Mouse (Mus musculus) CH12F3 (cell line): ENCODE data around the gene Tnrc6c.
"Not testable (repeated sequence)": the region's sequence is repeated elsewhere in the genome, so short reads cannot be mapped to it uniquely, and the experiment has no call there.

Source experiments
- in situ Hi-C: fragments of 300-500 bp; cut with MboI; formaldehyde crosslinking; loops from 2 replicates; pipeline ENCODE4 v1.14.3; 2020; ENCODE audit warnings: low sequenced_read_pairs

The Tnrc6c gene

DNA sequence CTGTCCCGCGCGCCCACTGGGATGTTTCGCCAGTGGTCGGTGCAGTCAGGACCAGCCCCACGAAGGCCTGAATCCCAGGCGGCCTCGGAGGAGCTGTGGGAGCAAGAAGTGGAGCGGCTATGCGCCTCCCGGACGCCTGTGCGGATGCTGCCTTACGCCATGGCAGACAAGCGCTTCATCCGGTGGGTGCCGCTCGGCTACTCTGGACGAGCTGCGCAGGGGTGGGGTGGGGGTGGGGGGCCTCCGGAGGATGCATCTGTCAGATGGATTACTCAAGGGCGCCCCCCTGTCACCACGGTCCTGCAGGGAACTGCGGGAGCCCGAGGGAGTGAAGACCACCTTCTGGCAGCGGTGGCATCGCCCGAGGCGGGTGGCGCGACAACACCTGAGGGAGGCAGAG lies 129.0 kb downstream of the Tnrc6c start:
- in situ Hi-C loops = no loop called here

DNA sequence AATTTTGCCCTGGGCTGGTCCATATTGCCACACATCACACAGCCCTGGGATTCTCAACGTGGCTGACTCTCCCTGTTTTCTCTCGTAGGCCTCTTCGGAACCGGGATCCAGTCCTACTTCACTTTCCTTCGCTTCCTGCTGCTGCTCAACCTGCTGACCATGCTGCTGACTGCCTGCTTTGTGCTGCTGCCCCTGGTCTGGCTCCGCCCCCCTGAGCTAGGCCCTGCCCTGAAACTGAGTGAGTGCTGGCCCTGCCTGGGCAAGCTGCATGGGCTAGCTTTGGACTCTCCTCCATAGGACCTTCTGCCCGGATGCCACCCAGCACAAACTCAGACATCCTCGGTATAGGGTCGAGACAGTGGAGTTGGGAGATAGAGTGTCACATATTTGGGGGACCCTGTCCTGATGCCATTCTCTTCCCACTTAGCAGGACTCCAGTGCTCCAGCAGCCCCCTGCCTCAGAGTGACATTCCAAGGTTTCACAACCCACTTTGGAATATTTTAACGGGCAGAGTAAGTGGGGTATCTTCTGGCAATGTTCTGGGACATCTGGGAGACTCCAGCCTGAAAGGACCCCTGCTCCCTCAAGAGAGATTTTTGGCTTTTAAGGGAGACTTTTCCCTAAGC lies 129.7 kb downstream of the Tnrc6c start:
- in situ Hi-C loops = no loop called here

GRCm38 (mm10) chr11:117786294-117786693 lies 132.2 kb downstream of the Tnrc6c start:
- in situ Hi-C loops = no loop called here

DNA sequence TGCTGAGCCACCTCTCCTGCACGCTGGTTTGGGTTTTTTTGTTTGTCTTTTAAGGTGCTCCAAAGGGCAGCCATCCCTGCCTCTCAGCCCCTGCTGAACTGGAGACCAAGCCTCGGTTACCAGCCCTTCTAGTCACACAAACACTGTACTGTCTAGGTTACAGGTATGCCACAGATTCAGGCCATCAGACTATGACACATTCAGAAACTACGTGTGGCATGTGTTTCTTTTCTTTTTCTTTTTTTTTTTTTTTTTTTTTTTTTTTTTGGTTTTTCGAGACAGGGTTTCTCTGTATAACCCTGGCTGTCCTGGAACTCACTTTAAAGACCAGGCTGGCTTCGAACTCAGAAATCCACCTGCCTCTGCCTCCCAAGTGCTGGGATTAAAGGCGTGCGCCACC lies 134.4 kb downstream of the Tnrc6c start:
- in situ Hi-C loops = not testable (repeated sequence)

DNA sequence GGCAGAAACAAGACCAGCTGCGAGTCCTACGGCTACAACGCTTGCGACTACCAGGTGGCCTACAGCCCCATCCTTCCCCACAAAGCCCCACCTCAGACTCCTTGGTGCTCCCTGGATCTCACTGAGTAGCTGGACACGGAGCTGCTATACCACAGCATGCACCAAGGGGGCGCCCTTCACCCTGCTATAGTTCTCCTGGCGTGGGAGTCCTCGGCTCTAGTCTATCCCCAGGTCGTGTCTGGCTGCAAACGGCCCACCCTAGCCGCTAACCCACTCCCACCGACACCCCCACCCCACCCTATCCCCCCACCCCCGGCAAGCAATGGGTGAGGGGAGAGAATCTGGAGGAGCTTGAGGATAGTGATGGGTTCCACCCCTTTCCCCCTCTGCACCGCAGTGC lies 136.2 kb downstream of the Tnrc6c start:
- in situ Hi-C loops = no loop called here

DNA sequence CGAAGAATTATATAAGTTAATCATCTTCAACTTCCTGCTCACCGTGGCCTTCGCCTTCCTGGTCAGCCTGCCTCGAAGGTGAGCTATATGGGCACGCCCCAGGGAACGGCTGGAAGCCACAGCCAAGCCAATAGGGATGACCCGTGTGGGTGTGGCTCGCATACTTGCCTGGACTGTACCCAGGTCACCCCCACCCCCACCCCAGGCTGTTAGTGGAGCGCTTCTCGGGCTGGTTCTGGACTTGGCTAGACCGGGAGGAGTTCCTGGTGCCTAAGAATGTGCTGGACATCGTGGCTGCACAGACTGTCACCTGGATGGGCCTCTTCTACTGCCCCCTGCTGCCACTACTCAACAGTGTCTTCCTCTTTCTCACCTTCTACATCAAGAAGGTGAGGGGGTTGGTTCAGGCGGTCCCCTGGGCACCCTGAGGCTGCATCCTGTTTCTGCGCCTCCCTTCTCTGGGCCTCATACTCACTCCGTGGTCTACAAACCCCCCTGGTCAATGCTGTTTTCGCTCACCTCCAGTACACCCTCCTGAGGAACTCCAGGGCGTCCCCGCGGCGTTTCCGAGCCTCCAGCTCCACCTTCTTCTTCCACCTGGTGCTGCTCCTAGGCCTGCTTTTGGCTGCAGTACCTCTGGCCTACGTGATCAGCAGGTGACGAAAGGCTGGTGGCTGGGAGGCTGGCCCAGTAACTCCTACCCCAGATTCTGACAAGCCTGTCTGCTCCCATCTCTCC lies 136.8 kb downstream of the Tnrc6c start:
- in situ Hi-C loops = no loop called here

DNA sequence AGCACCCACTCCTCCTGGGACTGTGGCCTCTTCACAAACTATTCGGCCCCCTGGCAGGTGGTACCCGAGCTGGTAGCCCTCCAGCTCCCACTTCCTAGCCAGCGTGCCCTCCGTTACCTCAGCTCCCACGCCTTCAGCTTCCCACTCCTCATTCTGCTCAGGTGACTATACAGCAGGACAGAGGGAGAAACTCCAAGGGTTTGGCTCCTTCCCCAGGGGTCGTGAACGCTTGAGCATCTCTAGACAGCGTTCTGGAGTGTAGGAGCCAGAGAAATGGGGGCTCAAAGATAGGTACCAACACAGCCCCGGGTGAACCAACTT lies 137.3 kb downstream of the Tnrc6c start:
- in situ Hi-C loops = no loop called here

- in situ Hi-C loops = no loop called here
These were observed 138.3 kb downstream of the Tnrc6c start for GRCm38 (mm10) chr11:117792281-117792888.

DNA sequence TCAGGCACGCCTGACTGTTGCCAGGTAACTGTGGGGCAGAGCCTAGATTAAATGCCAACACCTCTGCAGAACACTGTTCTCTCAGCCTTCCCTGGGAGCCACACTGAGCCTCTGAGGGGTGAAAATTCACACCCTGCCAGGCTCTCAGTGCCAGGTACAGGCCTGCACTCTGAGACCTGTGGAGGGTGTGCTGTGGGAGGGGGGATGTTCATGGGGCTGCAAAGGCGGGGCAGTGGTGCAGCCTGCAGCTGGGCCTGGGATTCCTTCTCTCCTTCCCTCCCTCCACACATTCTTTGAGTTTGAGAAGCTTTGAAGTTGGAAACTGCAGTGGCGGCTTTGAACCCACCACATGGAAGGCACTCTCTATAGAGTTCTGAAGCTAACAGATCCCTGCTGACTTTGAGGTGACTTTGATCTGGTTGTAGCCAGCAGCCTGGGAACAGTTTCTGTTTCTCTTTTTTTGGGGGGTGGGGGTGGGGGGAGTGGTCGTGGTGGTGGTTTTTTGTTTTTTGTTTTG lies 140.0 kb downstream of the Tnrc6c start:
- in situ Hi-C loops = no loop called here

- in situ Hi-C loops = no loop called here
These were observed 142.9 kb downstream of the Tnrc6c start for GRCm38 (mm10) chr11:117796954-117797353.

- in situ Hi-C loops = no loop called here
These were observed 143.5 kb downstream of the Tnrc6c start, which contains the start of gene 6030468B19Rik for GRCm38 (mm10) chr11:117797511-117798159. 6030468B19Rik (plus strand) TSS chr11:117797660.

GRCm38 (mm10) chr11:117798160-117798541 lies 144.1 kb downstream of the Tnrc6c start:
- in situ Hi-C loops = no loop called here

DNA sequence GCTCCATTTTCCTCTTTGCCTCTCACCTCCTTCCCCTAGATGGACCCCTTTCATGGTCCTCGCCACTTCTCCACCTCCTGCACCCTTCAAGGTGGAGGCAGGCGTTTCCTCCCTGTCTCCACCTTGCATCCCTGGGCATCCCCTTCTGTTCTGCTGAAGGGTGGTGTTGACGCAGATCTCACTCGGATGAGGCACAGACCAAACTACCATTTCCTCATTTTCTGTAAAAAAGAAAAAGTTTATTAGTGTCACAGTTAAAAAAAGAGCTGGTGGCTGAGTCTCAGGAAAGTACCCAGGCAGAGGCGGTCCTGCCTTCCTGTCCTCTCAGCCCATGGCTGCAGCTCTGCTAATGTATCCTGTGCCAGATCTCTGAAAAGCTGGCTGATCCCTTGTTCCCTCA lies 145.1 kb downstream of the Tnrc6c start:
- in situ Hi-C loops = no loop called here

DNA sequence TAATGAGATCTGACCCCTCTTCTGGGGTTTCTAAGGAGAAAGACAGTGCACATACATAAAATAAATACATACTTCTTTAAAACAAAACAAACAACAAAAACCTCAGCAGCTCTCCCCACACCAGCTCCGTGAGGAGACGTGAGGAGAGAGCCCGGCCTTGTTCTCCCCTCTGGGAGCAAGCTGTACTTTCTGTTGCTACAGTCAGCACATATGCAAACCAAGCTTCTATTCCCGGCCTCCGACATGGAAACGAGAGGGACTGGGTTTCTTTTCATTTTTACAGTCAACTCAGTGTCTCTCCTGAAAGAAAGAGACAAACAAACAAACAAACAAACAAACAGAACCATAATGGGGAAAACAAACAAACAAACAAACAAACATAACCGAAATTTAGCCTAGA lies 145.9 kb downstream of the Tnrc6c start:
- in situ Hi-C loops = no loop called here

DNA sequence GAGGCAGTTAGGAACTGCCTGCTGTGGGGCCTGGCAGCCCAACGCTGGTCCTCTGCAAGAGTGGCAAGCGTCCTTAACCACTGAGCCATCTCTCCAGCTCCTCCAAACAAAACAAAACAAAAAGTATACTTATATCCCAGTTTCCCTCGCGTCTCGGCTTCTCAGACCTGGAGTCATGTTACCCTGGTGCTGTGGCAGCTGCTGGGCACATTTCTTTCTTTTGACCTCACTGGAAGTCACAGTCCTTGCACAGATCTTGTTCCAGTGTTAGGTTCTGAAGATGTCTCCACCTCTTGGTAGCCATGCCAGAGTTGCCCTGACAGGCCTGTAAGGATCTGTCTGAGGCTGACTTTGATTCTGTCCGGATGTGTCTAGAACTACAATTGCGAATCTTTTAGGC lies 147.6 kb downstream of the Tnrc6c start:
- in situ Hi-C loops = no loop called here

DNA sequence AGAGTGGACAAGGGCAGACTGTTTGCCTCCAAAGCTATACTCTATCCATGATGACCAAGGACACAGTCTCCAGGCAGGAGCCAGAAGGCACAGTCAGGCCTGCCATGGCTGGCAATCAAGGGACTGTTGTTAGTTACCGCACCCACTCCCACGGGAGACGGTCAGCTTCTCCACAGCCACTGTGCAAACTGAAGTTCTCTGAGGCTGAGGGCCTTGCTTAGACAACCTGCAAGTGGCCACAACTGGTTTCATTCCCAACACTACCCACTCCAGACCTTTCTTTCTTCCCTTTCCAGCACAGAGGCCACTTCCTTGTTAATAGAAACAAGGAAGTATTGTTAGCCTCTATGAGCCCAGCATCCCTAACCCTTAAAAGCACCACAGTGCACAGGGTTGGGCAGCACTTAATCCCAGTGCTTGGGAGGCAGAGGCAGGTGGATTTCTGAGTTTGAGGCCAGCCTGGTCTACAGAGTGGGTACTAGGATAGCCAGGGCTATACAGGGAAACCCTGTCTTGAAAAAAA lies 149.1 kb downstream of the Tnrc6c start:
- in situ Hi-C loops = no loop called here

- in situ Hi-C loops = no loop called here
These were observed 152.7 kb downstream of the Tnrc6c start for GRCm38 (mm10) chr11:117806781-117807180.

GRCm38 (mm10) chr11:117809407-117810311 lies 155.6 kb downstream of the Tnrc6c start, which contains the start of the genes Gm20708 and Syngr2:
Gm20708 (plus strand) TSS chr11:117809668.
Syngr2 (plus strand) TSS chr11:117809668.
- in situ Hi-C loops = no loop called here

- in situ Hi-C loops = no loop called here
These were observed 156.4 kb downstream of the Tnrc6c start for GRCm38 (mm10) chr11:117810401-117811046.
